Mouse (Mus musculus) neural tube, embryonic 15.5 days (tissue): ENCODE data around the gene Vps13c. TPM values are rescaled to one million over a fixed set of nuclear protein-coding genes. Genes with fewer than 3 reads are reported as not detected.

Experiments used
- ATAC-seq: fragments of 200-750 bp; cut with Nextera tagmentation; 2 replicates; pipeline ENCODE4 v1.8.0; 2017; ENCODE audit warnings: mild to moderate bottlenecking, moderate TSS enrichment, moderate library complexity; ENCODE audit not compliant: low FRiP score
- H3K27ac ChIP-seq: fragments of 300-500 bp; sonication (generic); replicated peaks from 2 replicates; pipeline ENCODE4 v1.5.1; 2015; ENCODE audit warnings: mild to moderate bottlenecking, inconsistent platforms
- H3K27me3 ChIP-seq: fragments of 300-500 bp; sonication (generic); replicated peaks from 2 replicates; pipeline ENCODE4 v1.6.1; 2015; ENCODE audit warnings: inconsistent platforms
- H3K36me3 ChIP-seq: fragments of 300-500 bp; sonication (generic); 2 replicates; pipeline ENCODE4 v1.6.1; 2015; ENCODE audit warnings: inconsistent platforms
- H3K4me1 ChIP-seq: fragments of 300-500 bp; sonication (generic); 2 replicates; pipeline ENCODE4 v1.6.1; 2015; ENCODE audit warnings: inconsistent platforms
- H3K4me2 ChIP-seq: fragments of 300-500 bp; sonication (generic); 2 replicates; pipeline ENCODE4 v1.6.1; 2015; ENCODE audit warnings: inconsistent platforms, mild to moderate bottlenecking, moderate library complexity
- H3K4me3 ChIP-seq: fragments of 300-500 bp; sonication (generic); replicated peaks from 2 replicates; pipeline ENCODE4 v1.5.1; 2015; ENCODE audit warnings: mild to moderate bottlenecking, inconsistent platforms
- H3K9ac ChIP-seq: fragments of 300-500 bp; sonication (generic); replicated peaks from 2 replicates; pipeline ENCODE4 v1.6.1; 2015; ENCODE audit warnings: mild to moderate bottlenecking, inconsistent platforms
- H3K9me3 ChIP-seq: fragments of 300-500 bp; sonication (generic); replicated peaks from 2 replicates; pipeline ENCODE4 v1.6.1; 2016; ENCODE audit warnings: inconsistent platforms
- WGBS: fragments of 180-500 bp; shearing (Covaris S2); methylation state at CpG from one replicate; pipeline ENCODE4 v1.1.7; 2015; ENCODE audit warnings: mixed read lengths; 5-methylcytosine and 5-hydroxymethylcytosine counted together
- polyA plus RNA-seq: library from polyadenylated mRNA; unstranded; fragments of >200 nt; fragmentation: Nextera tagmentation; extraction: Ambion mirVana; gene quantifications from 2 replicates; pipeline ENCODE4 v1.2.1, GENCODE M21; 2015

Gene Vps13c
- polyA plus RNA-seq, 1 experiment from 2014 or later, result 8.4 TPM

- 87% methylated on average over 5 of the region's 5 CpGs for WGBS
- H3K9ac ChIP-seq, result no peak overlapping the region
These were observed 5.7 kb upstream of the Vps13c start for GRCm38 (mm10) chr9:67834535-67834934.

GRCm38 (mm10) chr9:67837311-67837710 is 2.9 kb upstream of the Vps13c start:
- Histone ChIP-seq H3K27me3 (peaks cover 14% of the 10 kb centered on the region), H3K4me2 (no peak overlapping the region), H3K4me3 (no peak overlapping the region), H3K9ac (no peak overlapping the region), H3K9me3 (no peaks in the 10 kb centered on the region), H3K27ac (no peak overlapping the region), H3K4me1 (peaks cover 13% of the 10 kb centered on the region), H3K36me3 (no peaks in the 10 kb centered on the region)
- no peak for ATAC-seq
- 72% methylated on average over 2 of the region's 2 CpGs for WGBS

More at GRCm38 (mm10) chr9:67834535-67834934, 5.7 kb upstream of the Vps13c start:
- no peak for ATAC-seq
- Histone ChIP-seq H3K27me3 (peaks cover 30% of the 10 kb centered on the region), H3K9me3 (no peaks in the 10 kb centered on the region), H3K4me1 (peaks cover 16% of the 10 kb centered on the region), H3K4me3 (no peak overlapping the region), H3K4me2 (no peak overlapping the region), H3K27ac (no peak overlapping the region), H3K36me3 (no peaks in the 10 kb centered on the region)

GRCm38 (mm10) chr9:67842797-67843196 is 2.6 kb downstream of the Vps13c start:
- peaks cover 13% of the 10 kb centered on the region for H3K4me1 ChIP-seq
- H3K4me3 ChIP-seq, result no peak overlapping the region
- no peak for ATAC-seq
- H3K9ac ChIP-seq, result no peak overlapping the region
- no peaks in the 10 kb centered on the region for H3K36me3 ChIP-seq
- WGBS, result 75% methylated on average over 5 of the region's 5 CpGs
- no peak overlapping the region for H3K4me2 ChIP-seq
- H3K9me3 ChIP-seq, result no peaks in the 10 kb centered on the region
- no peaks in the 10 kb centered on the region for H3K27me3 ChIP-seq
- H3K27ac ChIP-seq, result no peak overlapping the region

GRCm38 (mm10) chr9:67845012-67845411 is 4.8 kb downstream of the Vps13c start:
- Histone ChIP-seq H3K4me2 (no peak overlapping the region), H3K36me3 (no peaks in the 10 kb centered on the region), H3K27ac (no peak overlapping the region), H3K4me3 (no peak overlapping the region), H3K9me3 (no peaks in the 10 kb centered on the region), H3K4me1 (peaks cover 17% of the 10 kb centered on the region), H3K9ac (no peak overlapping the region), H3K27me3 (no peaks in the 10 kb centered on the region)
- ATAC-seq, result no peak
- 75% methylated on average over 4 of the region's 4 CpGs for WGBS

- Histone ChIP-seq H3K36me3 (no peaks in the 10 kb centered on the region), H3K4me2 (no peak overlapping the region), H3K4me1 (peaks cover 16% of the 10 kb centered on the region), H3K4me3 (no peak overlapping the region), H3K9ac (no peak overlapping the region), H3K9me3 (no peaks in the 10 kb centered on the region), H3K27ac (no peak overlapping the region), H3K27me3 (no peaks in the 10 kb centered on the region)
- 89% methylated on average over 5 of the region's 5 CpGs for WGBS
- no peak for ATAC-seq
These were observed 5.5 kb downstream of the Vps13c start for GRCm38 (mm10) chr9:67845648-67846047.

GRCm38 (mm10) chr9:67846089-67846488 is 5.9 kb downstream of the Vps13c start:
- ATAC-seq, result no peak
- WGBS, result 96% methylated on average over 2 of the region's 2 CpGs
- H3K4me2 ChIP-seq, result no peak overlapping the region

GRCm38 (mm10) chr9:67847606-67848005 is 7.4 kb downstream of the Vps13c start:
- WGBS, result 54% methylated on average over 3 of the region's 3 CpGs
- Histone ChIP-seq H3K4me3 (no peak overlapping the region), H3K27me3 (no peaks in the 10 kb centered on the region), H3K27ac (no peak overlapping the region), H3K9ac (no peak overlapping the region), H3K9me3 (no peaks in the 10 kb centered on the region), H3K4me1 (0 out of 2 replicates have a peak, but pooled peaks cover 7% of the 10 kb centered on the region), H3K4me2 (no peak overlapping the region), H3K36me3 (no peaks in the 10 kb centered on the region)
- no peak for ATAC-seq

More at GRCm38 (mm10) chr9:67846089-67846488, 5.9 kb downstream of the Vps13c start:
- H3K4me3 ChIP-seq, result no peak overlapping the region
- H3K27ac ChIP-seq, result no peak overlapping the region
- H3K27me3 ChIP-seq, result no peaks in the 10 kb centered on the region
- H3K36me3 ChIP-seq, result no peaks in the 10 kb centered on the region
- peaks cover 11% of the 10 kb centered on the region for H3K4me1 ChIP-seq
- no peak overlapping the region for H3K9ac ChIP-seq
- no peaks in the 10 kb centered on the region for H3K9me3 ChIP-seq

- 87% methylated on average over 12 of the region's 12 CpGs for WGBS
- Histone ChIP-seq H3K36me3 (0 out of 2 replicates have a peak, but pooled peaks cover 3% of the 10 kb centered on the region), H3K9me3 (no peaks in the 10 kb centered on the region), H3K4me1 (0 out of 2 replicates have a peak, but pooled peaks cover 7% of the 10 kb centered on the region), H3K27me3 (no peaks in the 10 kb centered on the region), H3K27ac (no peak overlapping the region), H3K4me3 (no peak overlapping the region), H3K9ac (no peak overlapping the region), H3K4me2 (no peak overlapping the region)
- no peak for ATAC-seq
These were observed 9.2 kb downstream of the Vps13c start for GRCm38 (mm10) chr9:67849397-67849796.

GRCm38 (mm10) chr9:67849846-67850245 is 9.7 kb downstream of the Vps13c start:
- no peak overlapping the region for H3K27ac ChIP-seq
- no peak overlapping the region for H3K4me3 ChIP-seq
- H3K4me1 ChIP-seq, result 0 out of 2 replicates have a peak, but pooled peaks cover 7% of the 10 kb centered on the region
- no peak overlapping the region for H3K4me2 ChIP-seq
- no peaks in the 10 kb centered on the region for H3K27me3 ChIP-seq
- ATAC-seq, result no peak
- no peaks in the 10 kb centered on the region for H3K9me3 ChIP-seq
- WGBS, result 95% methylated on average over 3 of the region's 3 CpGs
- H3K36me3 ChIP-seq, result peaks cover 5% of the 10 kb centered on the region
- H3K9ac ChIP-seq, result no peak overlapping the region

GRCm38 (mm10) chr9:67851150-67851549 is 11.0 kb downstream of the Vps13c start:
- H3K27me3 ChIP-seq, result no peaks in the 10 kb centered on the region
- H3K27ac ChIP-seq, result no peak overlapping the region
- H3K36me3 ChIP-seq, result peaks cover 11% of the 10 kb centered on the region
- H3K4me1 ChIP-seq, result 0 out of 2 replicates have a peak, but pooled peaks cover 7% of the 10 kb centered on the region
- 79% methylated on average over 4 of the region's 4 CpGs for WGBS
- no peak overlapping the region for H3K4me3 ChIP-seq
- no peak overlapping the region for H3K9ac ChIP-seq
- ATAC-seq, result no peak
- no peak overlapping the region for H3K4me2 ChIP-seq
- H3K9me3 ChIP-seq, result no peaks in the 10 kb centered on the region

GRCm38 (mm10) chr9:67860273-67860672 is 20.1 kb downstream of the Vps13c start:
- H3K27me3 ChIP-seq, result no peaks in the 10 kb centered on the region
- H3K9me3 ChIP-seq, result no peaks in the 10 kb centered on the region
- no peak overlapping the region for H3K4me2 ChIP-seq
- no peak overlapping the region for H3K27ac ChIP-seq
- no peak overlapping the region for H3K9ac ChIP-seq
- no peak overlapping the region for H3K4me3 ChIP-seq
- H3K36me3 ChIP-seq, result peaks cover 15% of the 10 kb centered on the region
- WGBS, result 88% methylated on average over 2 of the region's 2 CpGs
- no peaks in the 10 kb centered on the region for H3K4me1 ChIP-seq
- no peak for ATAC-seq

GRCm38 (mm10) chr9:67863332-67863731 is 23.1 kb downstream of the Vps13c start:
- ATAC-seq, result no peak
- no peak overlapping the region for H3K9ac ChIP-seq
- no peaks in the 10 kb centered on the region for H3K27me3 ChIP-seq
- H3K4me2 ChIP-seq, result no peak overlapping the region
- H3K4me3 ChIP-seq, result no peak overlapping the region
- H3K4me1 ChIP-seq, result no peaks in the 10 kb centered on the region
- no peaks in the 10 kb centered on the region for H3K9me3 ChIP-seq
- no peak overlapping the region for H3K27ac ChIP-seq
- H3K36me3 ChIP-seq, result peaks cover under 1% of the 10 kb centered on the region; the same call in 1 of the 2 replicates
- 95% methylated on average over 5 of the region's 5 CpGs for WGBS
